Mouse (Mus musculus): ENCODE results near the gene Thrsp.

Thrsp gene

GRCm38 (mm10) chr7:97375101-97375500, 42.4 kb downstream of the Thrsp start:
- DNase-seq, result no peak

DNA sequence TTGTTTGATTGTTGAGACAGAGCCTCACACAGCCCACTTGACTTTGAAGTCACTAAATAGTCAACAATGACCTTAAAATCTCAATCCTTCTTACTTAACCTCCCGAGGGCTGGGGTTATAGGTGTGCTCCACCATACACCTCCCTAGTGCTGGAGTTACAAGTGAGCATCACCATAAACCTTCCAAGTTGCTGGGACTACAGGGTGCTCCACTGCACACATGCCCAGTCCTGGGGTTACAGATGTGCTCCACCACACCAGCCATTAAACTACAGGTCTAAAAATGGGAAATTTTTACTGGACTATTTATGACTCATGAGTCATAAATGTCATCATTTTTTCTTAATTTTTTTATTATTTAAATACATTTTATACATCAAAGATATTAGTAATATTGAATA, 51.6 kb downstream of the Thrsp start:
- DNase-seq, result no peak

Data from cerebellum, adult 11-12 months (tissue).